Mouse (Mus musculus): ENCODE measurements at regions not wholly inside any gene's neighbourhood (a gene's known extent, or its start where the extent isn't known, plus 50 kb on each side); places are given as distances from the start of the nearest gene placed in this dataset.

- TF ChIP-seq CTCF (IDR thresholded peaks at IDR 0.05; ENCODE audit: low read depth) (no peak), EP300 (IDR thresholded peaks at IDR 0.05; ENCODE audit: low read depth) (no peak)
Measured at GRCm38 (mm10) chr2:45817945-45818719, 700.9 kb upstream of the Zeb2 start.
